Mouse (Mus musculus): ENCODE data around the gene Tk1.
"Not testable (repeated sequence)": the region's sequence is repeated elsewhere in the genome, so short reads cannot be mapped to it uniquely, and the experiment has no call there.

Tk1 gene

GRCm38 (mm10) chr11:117845651-117846050, 19.8 kb upstream of the Tk1 start:
- no peak for DNase-seq

GRCm38 (mm10) chr11:117844997-117845396, 19.1 kb upstream of the Tk1 start:
- no peak for DNase-seq

DNA sequence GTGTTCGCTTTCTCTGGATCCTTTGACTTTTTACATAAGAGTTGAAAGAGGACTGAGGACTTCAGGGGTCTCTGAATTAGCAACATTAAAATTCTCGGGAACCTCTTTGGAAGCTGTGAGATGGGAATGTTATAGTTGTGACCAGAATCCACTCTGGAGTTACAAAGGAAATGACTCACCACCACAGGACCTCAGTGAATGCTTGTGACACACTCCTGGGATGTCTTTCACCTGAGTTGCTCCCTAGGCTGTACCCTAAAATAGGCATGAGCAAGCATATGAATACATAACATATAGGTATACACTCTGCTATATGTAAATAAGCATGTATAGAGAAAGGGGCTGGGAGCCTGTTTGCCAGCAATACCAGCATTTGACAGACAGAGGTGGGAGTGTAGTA, 17.5 kb upstream of the Tk1 start:
- no peak for DNase-seq

GRCm38 (mm10) chr11:117840910-117841309, 15.0 kb upstream of the Tk1 start:
- DNase-seq: no peak

GRCm38 (mm10) chr11:117839021-117839420, 13.1 kb upstream of the Tk1 start:
- DNase-seq: no peak

- DNase-seq: no peak
Observed at GRCm38 (mm10) chr11:117838572-117838971, 12.7 kb upstream of the Tk1 start.

GRCm38 (mm10) chr11:117836306-117836705, 10.4 kb upstream of the Tk1 start:
- no peak for DNase-seq

- DNase-seq: no peak
Observed at GRCm38 (mm10) chr11:117834086-117834485, 8.2 kb upstream of the Tk1 start.

DNA sequence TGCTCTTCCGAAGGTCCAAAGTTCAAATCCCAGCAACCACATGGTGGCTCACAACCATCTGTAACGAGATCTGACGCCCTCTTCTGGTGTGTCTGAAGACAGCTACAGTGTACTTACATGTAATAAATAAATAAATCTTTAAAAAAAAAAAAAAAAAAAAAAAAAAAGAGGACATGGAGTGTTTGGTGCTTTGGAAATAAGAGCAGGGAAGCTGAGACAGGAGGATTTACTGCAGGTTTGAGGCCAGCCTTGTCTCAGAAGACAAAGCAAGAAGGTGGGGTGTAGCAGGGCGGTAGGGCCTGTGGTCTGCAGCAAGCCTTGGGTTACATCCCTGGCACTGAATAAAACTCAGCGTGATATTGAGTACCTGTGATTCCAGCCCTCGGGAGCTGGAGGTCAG, 7.6 kb upstream of the Tk1 start:
- DNase-seq: not testable (repeated sequence)

DNA sequence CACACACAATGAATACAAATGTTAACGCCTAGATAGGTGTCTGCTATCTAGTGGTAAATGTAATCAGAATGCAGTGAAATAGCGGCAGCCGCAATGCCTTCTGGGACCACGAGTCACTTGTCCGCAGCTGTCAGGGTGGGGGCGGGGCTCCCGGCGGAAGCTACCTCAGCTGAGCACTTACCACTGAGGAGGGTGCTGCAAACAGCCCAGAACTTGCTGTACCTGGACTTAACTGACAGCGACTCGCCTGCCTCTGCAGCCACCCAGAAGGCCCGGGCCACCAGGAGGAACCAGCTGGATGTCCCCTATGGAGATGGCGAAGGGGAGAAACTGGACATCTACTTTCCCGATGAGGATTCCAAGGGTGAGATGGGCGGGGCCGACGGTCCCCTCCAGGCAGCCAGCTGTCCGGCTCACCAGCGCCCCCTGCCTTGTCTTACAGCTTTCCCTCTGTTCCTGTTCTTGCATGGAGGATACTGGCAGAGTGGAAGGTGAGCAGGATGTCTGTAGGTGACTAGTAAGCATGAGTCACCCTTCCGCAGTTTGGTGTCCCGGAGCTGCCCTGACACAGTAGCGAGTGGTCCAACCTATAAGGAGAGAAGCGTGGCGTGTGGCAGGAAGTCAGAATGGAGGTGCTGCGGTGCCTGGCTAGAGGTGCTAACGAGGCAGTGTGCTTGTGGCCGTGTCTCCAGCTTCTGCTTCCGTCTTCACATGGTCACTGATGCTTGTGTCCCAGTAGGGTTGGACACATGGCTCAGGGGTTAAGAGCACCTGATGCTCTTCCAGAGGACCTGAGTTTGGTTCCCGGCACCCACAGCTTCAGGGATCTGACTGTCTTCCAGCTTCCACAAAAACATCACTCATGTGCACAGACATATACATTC, 6.4 kb upstream of the Tk1 start:
- DNase-seq: peak; percentile 98

DNA sequence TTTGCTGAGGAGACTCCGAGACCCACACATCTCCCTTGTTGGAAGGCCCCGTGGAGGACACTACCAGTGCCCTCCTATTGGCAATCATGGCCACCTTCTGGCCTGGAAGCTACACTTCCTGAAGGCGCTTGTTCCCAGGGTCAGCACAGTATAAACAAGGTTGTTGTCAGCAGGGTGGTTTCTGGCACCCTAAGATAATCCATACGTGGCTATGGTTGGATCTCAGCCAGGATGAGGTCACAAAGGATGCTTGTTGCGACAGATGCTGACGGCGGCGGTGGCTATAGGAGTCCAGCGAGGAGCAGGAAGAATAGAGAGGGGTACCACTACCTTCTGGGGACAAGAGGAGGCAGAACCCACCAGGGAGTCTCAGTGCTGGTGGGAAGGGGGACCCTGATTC, 4.5 kb upstream of the Tk1 start:
- no peak for DNase-seq

DNA sequence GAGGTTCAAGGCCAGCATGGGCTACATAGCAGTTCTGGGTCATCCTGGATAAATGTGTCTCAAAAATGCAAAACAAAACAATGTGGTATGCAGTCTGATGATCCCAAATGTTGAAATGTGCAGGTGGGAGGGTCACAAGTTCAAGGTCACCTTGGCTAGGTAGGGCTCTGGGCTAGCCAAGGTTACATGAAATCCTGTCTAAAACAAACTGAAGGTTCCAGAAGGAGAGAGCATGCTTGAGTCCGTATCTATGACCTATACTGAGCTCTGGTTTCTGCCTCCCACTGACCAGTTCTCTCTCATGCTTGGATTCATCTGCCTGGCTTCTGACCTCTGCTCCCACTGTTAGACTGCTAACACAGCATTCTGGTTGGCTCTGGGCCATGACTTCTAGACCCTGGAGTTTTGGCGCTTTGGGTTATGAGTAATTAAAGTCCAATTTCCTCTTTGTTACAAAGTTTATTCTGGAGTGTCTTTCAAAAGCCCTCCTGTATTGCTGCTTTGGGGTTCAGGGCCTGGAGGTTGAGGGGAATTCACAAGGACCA, 3.9 kb upstream of the Tk1 start:
- no peak for DNase-seq

- no peak for DNase-seq
Observed at GRCm38 (mm10) chr11:117828888-117829604, 3.2 kb upstream of the Tk1 start.

GRCm38 (mm10) chr11:117828149-117828887, 2.4 kb upstream of the Tk1 start:
- peak; percentile 66 for DNase-seq

DNA sequence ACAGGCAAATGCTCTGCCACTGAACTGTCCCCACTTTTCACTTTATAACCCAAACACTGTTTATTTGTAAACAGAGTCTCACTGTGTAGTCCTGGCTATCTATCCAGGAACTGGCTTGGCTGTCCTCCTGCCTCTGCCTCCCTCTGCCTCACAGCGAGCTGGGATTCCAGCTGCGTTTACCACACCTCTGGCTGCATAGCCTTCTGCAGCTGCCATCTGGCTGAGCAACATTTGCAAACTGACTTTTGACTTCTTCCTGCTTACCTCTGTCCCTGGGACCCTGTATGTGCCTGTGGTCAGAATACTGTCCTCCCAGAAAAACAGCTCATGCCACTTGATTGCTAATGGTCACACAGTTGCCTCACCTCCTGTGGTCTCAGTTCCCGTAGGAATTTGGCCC, 1.5 kb upstream of the Tk1 start:
- DNase-seq: peak; percentile 42

DNA sequence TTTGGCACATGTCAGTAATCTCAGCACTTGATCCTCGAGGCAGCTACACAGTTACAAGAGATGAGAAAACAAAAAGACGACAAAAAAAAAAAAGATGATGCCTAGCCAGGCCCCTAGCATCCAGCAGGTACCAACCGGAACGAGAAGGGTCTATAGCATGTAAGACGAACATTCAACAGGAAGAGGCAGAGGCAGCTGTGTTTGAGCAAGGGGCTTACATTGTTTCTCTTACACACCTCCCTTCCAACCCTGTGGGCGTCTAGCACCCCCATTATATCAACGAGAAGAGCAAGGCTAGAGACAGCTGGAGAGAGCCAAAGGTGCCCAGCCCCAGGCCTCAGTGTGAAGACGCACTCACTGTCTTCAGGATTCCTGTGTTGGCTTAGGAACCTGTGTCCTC, 1.0 kb upstream of the Tk1 start:
- DNase-seq: no peak

GRCm38 (mm10) chr11:117826164-117826563, 272 bp upstream of the Tk1 start:
- no peak for DNase-seq

DNA sequence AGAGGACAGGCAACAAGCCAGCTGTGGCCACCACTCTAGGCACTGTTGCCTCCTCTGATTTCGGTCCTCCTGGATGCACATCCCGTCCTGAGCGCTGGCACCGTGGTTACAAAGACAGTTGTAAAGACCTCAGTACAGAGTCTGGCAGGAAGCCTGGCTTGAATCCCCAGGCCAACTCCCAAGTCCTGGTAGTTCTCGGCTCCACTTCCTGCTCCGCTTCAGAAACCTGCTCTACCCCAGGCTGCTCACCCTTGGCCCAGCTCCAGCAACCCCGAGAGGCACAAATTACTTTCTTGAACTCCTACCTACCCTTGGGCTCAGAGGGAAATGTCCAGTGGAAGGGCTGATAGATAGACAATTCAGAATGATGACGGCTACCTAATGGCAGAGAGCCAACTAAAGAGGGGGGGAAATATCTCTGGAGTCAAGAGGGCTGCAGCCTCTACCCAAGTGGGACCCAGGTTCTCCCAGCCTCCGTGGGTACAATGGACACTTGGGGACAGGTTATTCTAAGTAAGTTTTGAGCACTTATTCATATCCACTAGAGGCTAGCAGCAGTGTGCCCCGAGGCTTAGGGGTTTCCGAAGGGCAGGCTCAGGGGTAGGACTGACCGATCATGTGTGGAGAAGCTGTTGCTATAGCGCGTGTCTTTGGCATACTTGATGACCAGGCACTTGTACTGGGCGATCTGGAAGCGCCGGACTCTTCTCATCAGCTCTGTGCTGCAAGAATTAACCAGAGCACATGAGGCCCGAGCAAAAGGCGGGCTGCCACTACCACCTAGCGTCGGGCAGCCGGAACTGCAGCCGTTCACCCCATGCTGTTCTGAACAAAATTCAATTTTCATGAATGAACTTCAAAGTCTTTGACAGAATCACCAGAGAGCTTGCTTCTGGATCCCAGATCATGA, 1.6 kb downstream of the Tk1 start:
- DNase-seq: peak; percentile 88

- DNase-seq: no peak
Observed at GRCm38 (mm10) chr11:117823411-117823810, 2.5 kb downstream of the Tk1 start.

GRCm38 (mm10) chr11:117822728-117823241, 3.1 kb downstream of the Tk1 start:
- no peak for DNase-seq

- DNase-seq: no peak
Observed at GRCm38 (mm10) chr11:117821868-117822267, 4.0 kb downstream of the Tk1 start.

- DNase-seq: no peak
Observed at GRCm38 (mm10) chr11:117820173-117820572, 5.7 kb downstream of the Tk1 start.

Measured in thymus, postnatal 4 days (tissue).